Mouse (Mus musculus): ENCODE results near the gene Tle4. TPM values are rescaled to one million over a fixed set of nuclear protein-coding genes. Genes with fewer than 3 reads are reported as not detected.

Tle4 gene
- polyA plus RNA-seq, 1 experiment from 2014 or later: 40.4 TPM

GRCm38 (mm10) chr19:14507911-14508310 is 89.9 kb downstream of the Tle4 start:
- Histone ChIP-seq H3K4me1 (peaks cover 38% of the 10 kb centered on the region), H3K4me3 (no peak overlapping the region), H3K4me2 (no peak overlapping the region), H3K9ac (no peak overlapping the region), H3K36me3 (replicated peaks) (no peaks in the 10 kb centered on the region), H3K27ac (peak overlapping the region; percentile 48; the same call in 1 of the 2 replicates), H3K27me3 (replicated peaks) (no peaks in the 10 kb centered on the region), H3K9me3 (no peaks in the 10 kb centered on the region)
- 36% methylated on average over 2 of the region's 2 CpGs for WGBS
- no peak for ATAC-seq (replicated peaks)

DNA sequence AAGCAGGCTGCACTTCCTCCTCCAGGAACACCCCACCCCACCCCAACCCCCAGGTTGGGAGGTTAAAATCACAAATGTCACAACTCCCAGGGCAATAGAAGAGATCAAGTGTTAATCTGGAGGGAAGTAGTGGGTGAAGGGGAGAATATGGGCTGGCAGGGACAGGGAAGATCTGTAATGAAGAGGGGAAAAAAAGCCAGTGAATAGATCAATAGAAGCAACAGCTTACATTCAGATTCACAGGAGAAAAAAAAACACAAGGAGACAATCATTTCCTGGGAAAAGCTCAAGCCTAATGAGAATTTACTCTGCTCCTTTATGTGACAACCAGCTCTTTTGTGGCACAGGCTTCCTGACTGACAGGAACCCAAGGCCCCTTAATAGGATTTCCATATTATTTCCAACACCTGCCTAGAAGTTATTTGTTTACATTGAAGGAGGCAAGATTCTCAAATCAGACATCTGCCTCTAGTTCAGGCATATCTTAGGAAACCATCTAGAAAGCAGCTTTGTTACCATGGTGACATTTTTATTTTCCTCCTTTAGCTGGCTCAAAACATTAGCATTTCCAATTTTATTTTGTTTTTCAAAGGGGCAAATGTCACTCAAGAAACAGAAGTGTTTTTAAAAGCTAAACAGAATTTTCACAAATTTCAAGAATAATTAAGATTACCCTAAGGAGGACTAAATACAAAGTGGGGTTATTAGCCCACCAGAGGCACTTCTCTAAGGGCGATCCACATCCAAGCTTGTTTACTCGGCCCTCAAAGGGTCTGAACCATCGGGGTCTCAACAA is 90.8 kb downstream of the Tle4 start:
- Histone ChIP-seq H3K36me3 (replicated peaks) (no peaks in the 10 kb centered on the region), H3K9ac (no peak overlapping the region), H3K9me3 (no peaks in the 10 kb centered on the region), H3K4me2 (no peak overlapping the region), H3K27me3 (replicated peaks) (no peaks in the 10 kb centered on the region), H3K4me3 (no peak overlapping the region), H3K4me1 (peaks cover 45% of the 10 kb centered on the region), H3K27ac (peak overlapping the region; percentile 56)
- WGBS: 9% methylated on average over 3 of the region's 3 CpGs
- ATAC-seq (replicated peaks): peak; percentile 58

- H3K27ac ChIP-seq: peak overlapping the region; percentile 61
- ATAC-seq (replicated peaks): peak; percentile 42
- H3K9ac ChIP-seq: no peak overlapping the region
- no peaks in the 10 kb centered on the region for H3K9me3 ChIP-seq
- H3K4me3 ChIP-seq: no peak overlapping the region
- peaks cover 51% of the 10 kb centered on the region for H3K4me1 ChIP-seq
- no peaks in the 10 kb centered on the region for H3K27me3 ChIP-seq (replicated peaks)
- 25% methylated on average over 2 of the region's 2 CpGs for WGBS
- H3K4me2 ChIP-seq: peak overlapping the region; percentile 12; the same call in 1 of the 2 replicates
- H3K36me3 ChIP-seq (replicated peaks): no peaks in the 10 kb centered on the region
These were observed 91.8 kb downstream of the Tle4 start for GRCm38 (mm10) chr19:14505885-14506548.

GRCm38 (mm10) chr19:14505401-14505800 is 92.5 kb downstream of the Tle4 start:
- no peaks in the 10 kb centered on the region for H3K9me3 ChIP-seq
- peak overlapping the region; percentile 61 for H3K27ac ChIP-seq
- H3K9ac ChIP-seq: no peak overlapping the region; the same call in 1 of the 2 replicates
- H3K4me2 ChIP-seq: peak overlapping the region; percentile 12; the same call in 1 of the 2 replicates
- no peaks in the 10 kb centered on the region for H3K27me3 ChIP-seq (replicated peaks)
- H3K4me3 ChIP-seq: no peak overlapping the region
- ATAC-seq (replicated peaks): peak; percentile 75
- no peaks in the 10 kb centered on the region for H3K36me3 ChIP-seq (replicated peaks)
- peaks cover 53% of the 10 kb centered on the region for H3K4me1 ChIP-seq
- WGBS: 14% methylated on average over 3 of the region's 3 CpGs

- Histone ChIP-seq H3K27ac (no peak overlapping the region), H3K4me1 (peaks cover 60% of the 10 kb centered on the region), H3K9me3 (no peaks in the 10 kb centered on the region), H3K4me2 (no peak overlapping the region), H3K27me3 (replicated peaks) (no peaks in the 10 kb centered on the region), H3K4me3 (no peak overlapping the region), H3K36me3 (replicated peaks) (no peaks in the 10 kb centered on the region), H3K9ac (no peak overlapping the region)
- ATAC-seq (replicated peaks): no peak
- 81% methylated on average over 6 of the region's 6 CpGs for WGBS
These were observed 94.0 kb downstream of the Tle4 start for GRCm38 (mm10) chr19:14503862-14504261.

DNA sequence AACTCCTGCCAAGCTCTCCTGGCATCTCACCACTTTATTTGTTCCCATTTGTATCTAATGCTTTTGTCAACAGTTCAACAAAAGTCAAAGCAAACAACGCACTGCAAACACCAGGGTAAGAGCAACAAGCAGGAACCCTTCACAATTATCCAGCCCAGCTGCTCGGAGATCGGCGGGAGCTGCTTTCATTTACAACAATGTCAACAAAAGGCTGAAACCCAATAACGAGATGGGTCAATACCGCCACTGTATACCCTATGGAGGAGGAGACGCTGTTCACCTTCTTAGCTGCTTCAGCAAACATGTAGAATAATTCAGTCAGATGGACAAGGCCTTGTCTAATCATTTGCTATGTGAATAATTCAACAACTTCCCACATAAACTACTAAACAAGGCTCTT is 95.6 kb downstream of the Tle4 start:
- no peak for ATAC-seq (replicated peaks)
- WGBS: 11% methylated on average over 7 of the region's 7 CpGs
- peaks cover 50% of the 10 kb centered on the region for H3K4me1 ChIP-seq

DNA sequence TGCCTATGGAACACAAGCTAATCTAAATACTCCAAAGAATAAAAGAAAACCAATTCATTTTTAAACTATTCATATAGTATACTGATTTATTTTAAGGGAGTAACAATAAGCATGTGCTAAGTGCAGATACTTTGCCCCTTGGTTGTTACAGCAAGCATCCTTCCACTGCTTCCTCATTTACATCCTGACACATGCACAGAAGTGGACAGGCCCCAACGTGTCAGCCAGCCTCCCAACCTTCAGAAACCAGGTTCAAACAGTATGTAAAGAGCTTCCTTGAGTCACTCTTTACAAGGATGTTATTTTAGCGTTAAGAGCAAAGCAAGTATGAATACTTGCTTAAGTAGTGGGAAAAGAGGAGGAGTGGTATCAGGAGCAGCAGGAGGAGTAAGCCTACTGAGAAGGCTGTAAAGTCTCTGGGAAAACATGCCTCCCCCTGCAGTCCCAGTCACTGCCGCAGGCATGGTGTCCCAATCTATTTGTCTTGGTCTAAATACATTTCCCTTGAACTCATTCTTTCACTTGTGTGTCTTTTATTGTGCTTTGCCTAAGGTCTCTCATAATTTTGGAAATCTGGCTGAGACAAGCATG is 97.9 kb downstream of the Tle4 start:
- no peak for ATAC-seq (replicated peaks)
- Histone ChIP-seq H3K36me3 (replicated peaks) (no peaks in the 10 kb centered on the region), H3K9me3 (no peaks in the 10 kb centered on the region), H3K27ac (no peak overlapping the region), H3K4me3 (no peak overlapping the region), H3K4me1 (peaks cover 27% of the 10 kb centered on the region), H3K27me3 (replicated peaks) (no peaks in the 10 kb centered on the region), H3K9ac (no peak overlapping the region), H3K4me2 (no peak overlapping the region)
- 14% methylated on average over 3 of the region's 3 CpGs for WGBS

More for the DNA sequence above, 95.6 kb downstream of the Tle4 start:
- Histone ChIP-seq H3K9ac (no peak overlapping the region), H3K4me3 (no peak overlapping the region), H3K27ac (no peak overlapping the region), H3K9me3 (no peaks in the 10 kb centered on the region), H3K36me3 (replicated peaks) (no peaks in the 10 kb centered on the region), H3K27me3 (replicated peaks) (no peaks in the 10 kb centered on the region), H3K4me2 (no peak overlapping the region)

DNA sequence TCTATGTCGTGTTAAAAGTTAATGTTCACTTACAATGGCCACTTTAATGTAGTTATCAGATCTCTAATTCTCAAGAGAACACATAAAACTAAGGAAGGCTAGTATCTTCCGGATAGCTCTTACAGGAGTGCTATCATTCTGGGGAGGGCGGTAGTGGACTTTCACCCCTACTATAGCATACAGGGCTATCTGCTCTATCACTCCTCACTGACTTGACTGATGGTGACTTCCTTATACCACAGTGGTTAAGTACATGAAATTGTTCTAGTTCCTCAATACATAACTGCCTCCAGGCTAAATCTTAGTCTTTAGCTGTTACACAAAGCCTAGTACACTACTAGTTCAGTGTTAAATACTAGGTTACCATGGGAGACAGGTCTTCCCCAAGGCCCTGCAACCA is 104.8 kb downstream of the Tle4 start:
- Histone ChIP-seq H3K4me1 (no peaks in the 10 kb centered on the region), H3K4me3 (no peak overlapping the region), H3K4me2 (no peak overlapping the region), H3K27ac (no peak overlapping the region), H3K9me3 (no peaks in the 10 kb centered on the region), H3K27me3 (replicated peaks) (no peaks in the 10 kb centered on the region), H3K9ac (no peak overlapping the region), H3K36me3 (replicated peaks) (no peaks in the 10 kb centered on the region)
- ATAC-seq (replicated peaks): no peak
- 97% methylated on average over 3 of the region's 3 CpGs for WGBS

GRCm38 (mm10) chr19:14487180-14487579 is 110.7 kb downstream of the Tle4 start:
- WGBS: 60% methylated on average over 9 of the region's 9 CpGs
- Histone ChIP-seq H3K9ac (no peak overlapping the region), H3K4me1 (peaks cover 4% of the 10 kb centered on the region), H3K27ac (no peak overlapping the region), H3K4me3 (no peak overlapping the region), H3K36me3 (replicated peaks) (no peaks in the 10 kb centered on the region), H3K9me3 (no peaks in the 10 kb centered on the region), H3K27me3 (replicated peaks) (no peaks in the 10 kb centered on the region), H3K4me2 (no peak overlapping the region)
- peak; percentile 59; the same call in 1 of the 2 replicates for ATAC-seq (replicated peaks)

DNA sequence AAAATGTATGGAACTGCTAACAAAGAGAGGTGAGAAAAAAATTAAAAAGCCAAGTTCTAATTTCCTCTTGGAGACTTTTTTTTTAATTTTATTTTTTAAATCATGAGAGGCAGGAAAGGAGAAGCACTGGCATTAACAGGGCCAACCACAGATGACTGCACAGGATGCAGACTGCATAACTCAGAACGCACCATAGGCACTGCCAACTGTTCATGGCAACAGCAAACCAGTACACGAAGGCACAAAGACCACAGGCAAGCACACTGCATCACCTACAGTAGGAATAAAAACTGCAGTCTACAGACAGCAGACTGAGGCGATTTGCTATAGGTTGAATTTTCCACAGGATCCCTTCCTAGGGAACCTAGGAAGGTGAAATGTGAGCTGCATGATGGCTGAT is 112.7 kb downstream of the Tle4 start:
- 80% methylated on average over 3 of the region's 3 CpGs for WGBS
- Histone ChIP-seq H3K4me2 (no peak overlapping the region), H3K9me3 (no peaks in the 10 kb centered on the region), H3K4me3 (no peak overlapping the region), H3K4me1 (peaks cover 16% of the 10 kb centered on the region), H3K27ac (no peak overlapping the region), H3K9ac (no peak overlapping the region), H3K27me3 (replicated peaks) (no peaks in the 10 kb centered on the region), H3K36me3 (replicated peaks) (no peaks in the 10 kb centered on the region)
- no peak for ATAC-seq (replicated peaks)

DNA sequence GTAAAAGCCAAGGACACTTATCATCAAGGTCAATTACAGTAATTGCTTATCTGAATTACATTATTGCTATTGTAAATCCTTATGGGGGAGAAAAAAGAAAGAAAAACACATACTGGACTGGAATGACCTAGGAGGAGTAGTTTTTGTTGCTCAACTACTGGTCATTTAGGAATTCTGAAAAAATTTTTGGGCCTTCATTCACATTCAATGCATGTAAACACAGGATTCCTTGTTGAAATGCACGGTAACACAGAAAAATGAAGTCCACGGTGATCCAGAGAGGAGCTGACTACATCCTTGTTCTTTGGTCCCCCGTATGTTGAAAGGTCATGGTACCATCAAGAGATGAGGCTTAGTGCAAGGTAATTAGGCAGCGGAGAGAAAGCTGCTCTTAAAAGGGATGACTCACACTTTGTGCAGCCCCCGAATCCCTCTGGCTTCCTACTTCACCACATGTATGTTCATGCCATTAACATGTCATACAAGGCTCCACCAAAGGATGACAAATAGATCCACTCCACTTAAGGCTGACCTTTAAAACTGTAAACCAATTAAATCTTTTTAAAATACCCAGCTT is 115.2 kb downstream of the Tle4 start:
- 57% methylated on average over 5 of the region's 5 CpGs for WGBS
- peaks cover 23% of the 10 kb centered on the region for H3K4me1 ChIP-seq
- H3K36me3 ChIP-seq (replicated peaks): no peaks in the 10 kb centered on the region

More for the DNA sequence above, 115.2 kb downstream of the Tle4 start:
- H3K4me3 ChIP-seq: no peak overlapping the region
- H3K27me3 ChIP-seq (replicated peaks): no peaks in the 10 kb centered on the region
- no peak overlapping the region for H3K4me2 ChIP-seq
- H3K9me3 ChIP-seq: no peaks in the 10 kb centered on the region
- no peak for ATAC-seq (replicated peaks)
- no peak overlapping the region for H3K27ac ChIP-seq
- H3K9ac ChIP-seq: no peak overlapping the region

Data from midbrain, embryonic 15.5 days (tissue).